Mouse (Mus musculus): Measurements from ENCODE around the gene Gm49320.

DNA sequence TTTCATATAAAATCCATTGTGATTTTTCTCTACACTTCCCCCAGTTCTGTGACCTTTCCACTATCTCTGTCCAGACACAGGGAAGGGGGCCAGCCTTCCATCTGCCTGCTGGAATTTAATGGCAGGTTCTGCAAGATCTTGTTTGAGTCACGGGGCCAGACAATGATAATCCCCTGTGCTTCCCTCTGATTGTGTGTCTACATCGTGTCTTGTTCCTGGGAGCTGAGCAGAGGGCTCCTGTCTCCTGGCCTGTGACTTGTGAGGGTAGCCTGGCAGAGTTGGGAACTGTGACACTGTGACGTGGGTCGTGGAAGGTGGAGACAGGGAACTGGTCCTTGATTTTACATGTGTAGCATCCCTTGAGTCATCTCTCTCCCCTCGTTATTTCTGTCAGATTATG lies 8.9 kb upstream of the Gm49320 start:
- TF ChIP-seq CTCF (IDR thresholded peaks at IDR 0.05; ENCODE audit: low read depth, low read length) (no peak), POLR2A (IDR thresholded peaks at IDR 0.05; ENCODE audit: extremely low read depth, insufficient read depth, low read length) (no peak)

Data from liver, adult 2 months (tissue).